Mouse (Mus musculus): Measurements from ENCODE around the gene 2310061I04Rik. TPM values are rescaled to one million over a fixed set of nuclear protein-coding genes. Genes with fewer than 3 reads are reported as not detected.

2310061I04Rik gene
- polyA plus RNA-seq, 1 experiment from 2014 or later = 34.6 TPM

DNA sequence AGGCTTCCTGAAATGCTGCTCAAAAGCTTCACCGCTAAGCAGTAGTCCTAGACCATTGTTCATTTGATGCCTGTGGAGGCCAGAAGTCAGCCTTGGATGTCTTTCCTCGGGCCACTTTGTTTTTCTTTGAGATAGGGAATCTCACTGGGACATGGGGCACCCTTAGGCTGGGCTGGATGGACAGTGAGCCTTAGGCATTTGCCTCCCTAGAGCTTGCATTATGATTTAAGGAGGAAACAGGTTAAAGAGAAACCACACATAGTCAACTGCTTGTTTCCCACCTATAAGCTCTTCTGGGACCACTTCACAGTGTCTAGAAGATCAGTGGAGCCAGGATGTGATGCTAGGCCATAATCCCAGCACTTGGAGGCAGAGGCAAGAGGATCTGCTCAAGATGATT lies 37.4 kb downstream of the 2310061I04Rik start:
- H3K36me3 ChIP-seq (ENCODE audit: control insufficient read depth, insufficient read depth) = peaks cover 14% of the 10 kb centered on the region
- H3K27me3 ChIP-seq (ENCODE audit: control insufficient read depth, insufficient read depth, low read length) = no peaks in the 10 kb centered on the region
- H3K9me3 ChIP-seq (replicated peaks; ENCODE audit: control insufficient read depth, low read length) = no peaks in the 10 kb centered on the region
- no peak overlapping the region for H3K9ac ChIP-seq (ENCODE audit: low read length)
- ATAC-seq (replicated peaks; ENCODE audit: extremely low read depth, insufficient read depth, low FRiP score) = no peak
- no peak overlapping the region for H3K27ac ChIP-seq (ENCODE audit: low read length)
- H3K4me2 ChIP-seq (ENCODE audit: low read depth, low read length) = no peak overlapping the region
- WGBS = 51% methylated on average over 2 of the region's 2 CpGs
- peaks cover 11% of the 10 kb centered on the region for H3K4me1 ChIP-seq (ENCODE audit: control insufficient read depth, insufficient read depth, low read length)
- no peak overlapping the region for H3K4me3 ChIP-seq (ENCODE audit: low read length)

DNA sequence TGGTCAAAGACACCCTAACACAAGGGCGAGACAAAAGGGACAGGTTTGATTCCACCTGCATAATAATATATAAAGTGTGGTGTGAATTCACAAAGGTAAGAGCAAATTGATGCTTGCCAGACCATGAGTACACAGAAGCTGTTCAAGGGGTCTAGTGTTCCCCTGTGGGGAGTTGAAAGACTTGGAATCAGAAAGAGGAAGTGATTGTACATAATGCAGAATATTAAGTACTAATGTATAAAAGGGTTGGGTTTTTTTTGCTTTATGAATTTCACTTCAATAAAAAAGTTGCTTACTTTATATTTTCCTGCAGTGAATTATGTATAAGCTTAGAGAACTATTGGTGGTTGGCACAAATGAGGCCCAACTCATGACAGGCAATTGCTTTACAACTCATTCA lies 37.9 kb downstream of the 2310061I04Rik start:
- 95% methylated on average over 1 of the region's 1 CpGs for WGBS
- H3K9ac ChIP-seq (ENCODE audit: low read length) = no peak overlapping the region
- H3K9me3 ChIP-seq (replicated peaks; ENCODE audit: control insufficient read depth, low read length) = no peaks in the 10 kb centered on the region
- no peak for ATAC-seq (replicated peaks; ENCODE audit: extremely low read depth, insufficient read depth, low FRiP score)
- no peak overlapping the region for H3K27ac ChIP-seq (ENCODE audit: low read length)
- no peaks in the 10 kb centered on the region for H3K27me3 ChIP-seq (ENCODE audit: control insufficient read depth, insufficient read depth, low read length)
- H3K4me2 ChIP-seq (ENCODE audit: low read depth, low read length) = no peak overlapping the region
- H3K36me3 ChIP-seq (ENCODE audit: control insufficient read depth, insufficient read depth) = peaks cover 16% of the 10 kb centered on the region
- peaks cover 9% of the 10 kb centered on the region for H3K4me1 ChIP-seq (ENCODE audit: control insufficient read depth, insufficient read depth, low read length)
- H3K4me3 ChIP-seq (ENCODE audit: low read length) = no peak overlapping the region

DNA sequence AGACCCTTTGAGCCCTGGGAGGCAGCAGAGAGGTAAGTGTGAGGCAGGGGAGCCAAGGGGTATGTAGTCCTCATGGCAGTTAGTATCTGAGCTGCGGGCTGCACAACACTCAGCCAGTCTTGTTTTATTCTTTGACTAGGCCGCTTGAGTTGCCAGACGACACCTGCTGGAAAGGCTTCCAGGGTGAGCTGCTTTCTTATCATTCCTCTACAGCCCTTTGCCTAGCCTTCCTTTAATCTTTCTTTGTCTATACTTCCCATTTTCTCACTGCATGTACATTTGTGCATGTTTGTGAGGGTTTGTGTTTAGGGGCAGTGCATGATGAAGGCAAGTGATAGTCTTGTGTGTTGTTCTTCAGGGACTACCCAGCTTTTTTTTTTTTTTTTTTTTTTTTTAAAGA lies 46.3 kb downstream of the 2310061I04Rik start:
- Histone ChIP-seq H3K36me3 (ENCODE audit: control insufficient read depth, insufficient read depth) (peaks cover 63% of the 10 kb centered on the region), H3K9ac (ENCODE audit: low read length) (no peak overlapping the region), H3K4me3 (ENCODE audit: low read length) (no peak overlapping the region), H3K27me3 (ENCODE audit: control insufficient read depth, insufficient read depth, low read length) (no peaks in the 10 kb centered on the region), H3K9me3 (replicated peaks; ENCODE audit: control insufficient read depth, low read length) (no peaks in the 10 kb centered on the region), H3K4me2 (ENCODE audit: low read depth, low read length) (no peak overlapping the region), H3K4me1 (ENCODE audit: control insufficient read depth, insufficient read depth, low read length) (peaks cover 4% of the 10 kb centered on the region; the same call in 1 of the 2 replicates), H3K27ac (ENCODE audit: low read length) (no peak overlapping the region)
- no peak for ATAC-seq (replicated peaks; ENCODE audit: extremely low read depth, insufficient read depth, low FRiP score)
- 85% methylated on average over 3 of the region's 3 CpGs for WGBS

DNA sequence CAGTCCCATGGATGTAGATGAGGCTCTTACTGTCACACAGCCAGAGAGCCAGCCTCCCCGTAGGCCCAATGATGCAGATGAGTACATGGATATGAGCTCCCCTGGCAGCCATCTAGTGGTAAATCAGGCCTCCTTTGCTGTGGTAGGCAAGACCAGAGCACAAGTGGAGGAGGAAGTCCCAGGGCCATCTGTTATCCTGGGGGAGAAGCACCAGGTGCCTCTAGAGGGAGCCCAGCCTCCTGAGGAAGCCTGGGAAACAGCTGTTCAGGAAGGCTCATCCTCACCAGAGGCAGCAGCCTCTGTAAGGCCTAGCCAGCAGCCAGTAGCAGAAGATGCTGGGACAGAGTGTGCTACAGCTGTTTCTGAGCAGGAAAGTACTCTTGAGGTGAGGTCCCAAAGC lies 49.1 kb downstream of the 2310061I04Rik start:
- H3K36me3 ChIP-seq (ENCODE audit: control insufficient read depth, insufficient read depth) = peaks cover 63% of the 10 kb centered on the region
- no peak for ATAC-seq (replicated peaks; ENCODE audit: extremely low read depth, insufficient read depth, low FRiP score)
- no peak overlapping the region for H3K4me3 ChIP-seq (ENCODE audit: low read length)
- H3K27me3 ChIP-seq (ENCODE audit: control insufficient read depth, insufficient read depth, low read length) = no peaks in the 10 kb centered on the region
- no peaks in the 10 kb centered on the region for H3K9me3 ChIP-seq (replicated peaks; ENCODE audit: control insufficient read depth, low read length)
- H3K9ac ChIP-seq (ENCODE audit: low read length) = no peak overlapping the region
- no peak overlapping the region for H3K4me2 ChIP-seq (ENCODE audit: low read depth, low read length)
- WGBS = 46% methylated on average over 1 of the region's 1 CpGs
- peaks cover 4% of the 10 kb centered on the region; the same call in 1 of the 2 replicates for H3K4me1 ChIP-seq (ENCODE audit: control insufficient read depth, insufficient read depth, low read length)
- no peak overlapping the region for H3K27ac ChIP-seq (ENCODE audit: low read length)

DNA sequence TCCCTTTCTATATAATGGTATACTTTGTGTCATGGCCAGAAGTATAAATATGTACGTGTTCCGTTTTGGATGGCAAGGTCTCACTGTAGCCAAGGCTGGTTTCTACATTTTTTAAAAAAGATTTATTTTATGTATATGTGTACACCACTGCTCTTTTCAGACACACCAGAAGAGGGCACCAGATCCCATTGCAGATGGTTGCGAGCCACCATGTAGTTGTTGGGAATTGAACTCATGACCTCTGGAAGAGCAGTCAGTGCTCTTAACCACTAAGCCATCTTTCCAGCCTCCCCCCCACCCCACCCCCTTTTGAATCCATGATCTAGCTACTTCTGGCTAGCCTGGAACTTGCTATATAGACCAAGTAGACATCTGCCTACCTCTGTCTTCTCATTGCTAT lies 53.7 kb downstream of the 2310061I04Rik start:
- WGBS = 93% methylated on average over 3 of the region's 3 CpGs

More for the DNA sequence above, 53.7 kb downstream of the 2310061I04Rik start:
- Histone ChIP-seq H3K4me1 (ENCODE audit: control insufficient read depth, insufficient read depth, low read length) (peaks cover 21% of the 10 kb centered on the region), H3K9me3 (replicated peaks; ENCODE audit: control insufficient read depth, low read length) (no peaks in the 10 kb centered on the region), H3K36me3 (ENCODE audit: control insufficient read depth, insufficient read depth) (peaks cover 28% of the 10 kb centered on the region), H3K9ac (ENCODE audit: low read length) (no peak overlapping the region), H3K4me2 (ENCODE audit: low read depth, low read length) (no peak overlapping the region), H3K27me3 (ENCODE audit: control insufficient read depth, insufficient read depth, low read length) (no peaks in the 10 kb centered on the region), H3K27ac (ENCODE audit: low read length) (no peak overlapping the region), H3K4me3 (ENCODE audit: low read length) (no peak overlapping the region)
- no peak for ATAC-seq (replicated peaks; ENCODE audit: extremely low read depth, insufficient read depth, low FRiP score)

MicroRNAs encoded within 50 kb of the gene (microRNA counts, 519-probe panel; counts per million panel counts)
- not detected for microRNA mmu-miR-1894-3p
- 2,119 counts per million, percentile 29 among the panel's probes with 10 or more counts for microRNA mmu-miR-1894-5p

Small RNA genes within 50 kb of the gene (microRNA-seq; reads per million reads assigned to microRNA genes)
- 2.0 reads per million, percentile 4 among the genes with 10 or more reads in this experiment for gene Gm28033
- gene Mir1894 = not detected

Other genes starting within 250 kb of the 2310061I04Rik start
- 12.8 and 17.1 TPM in 2 replicates for gene Vars2, start 229.8 kb downstream of the 2310061I04Rik start, polyA plus RNA-seq (2015; fragmentation: Nextera tagmentation; extraction: Ambion mirVana)
- gene Gtf2h4, start 223.7 kb downstream of the 2310061I04Rik start, polyA plus RNA-seq (2015; fragmentation: Nextera tagmentation; extraction: Ambion mirVana) = 29.6 and 30.8 TPM in 2 replicates
- gene Ddr1, start 192.8 kb downstream of the 2310061I04Rik start, polyA plus RNA-seq (2015; fragmentation: Nextera tagmentation; extraction: Ambion mirVana) = 110 and 129 TPM in 2 replicates
- gene Ier3, start 75.7 kb downstream of the 2310061I04Rik start, polyA plus RNA-seq (2015; fragmentation: Nextera tagmentation; extraction: Ambion mirVana) = 60.9 and 62.6 TPM in 2 replicates
- gene Flot1, start 74.2 kb downstream of the 2310061I04Rik start, polyA plus RNA-seq (2015; fragmentation: Nextera tagmentation; extraction: Ambion mirVana) = 119 and 134 TPM in 2 replicates
- gene Tubb5, start 59.1 kb downstream of the 2310061I04Rik start, polyA plus RNA-seq (2015; fragmentation: Nextera tagmentation; extraction: Ambion mirVana) = 634 and 654 TPM in 2 replicates
- 14.7 and 15.0 TPM in 2 replicates for gene Mdc1, start 55.9 kb downstream of the 2310061I04Rik start, polyA plus RNA-seq (2015; fragmentation: Nextera tagmentation; extraction: Ambion mirVana)
- gene Nrm, start 36.1 kb downstream of the 2310061I04Rik start, polyA plus RNA-seq (2015; fragmentation: Nextera tagmentation; extraction: Ambion mirVana) = 45.9 and 46.9 TPM in 2 replicates
- 19.6 and 20.1 TPM in 2 replicates for gene Ppp1r18, start 31.8 kb downstream of the 2310061I04Rik start, polyA plus RNA-seq (2015; fragmentation: Nextera tagmentation; extraction: Ambion mirVana)
- 27.4 and 29.2 TPM in 2 replicates for gene Dhx16, start 17.6 kb downstream of the 2310061I04Rik start, polyA plus RNA-seq (2015; fragmentation: Nextera tagmentation; extraction: Ambion mirVana)
- 41.1 and 45.5 TPM in 2 replicates for gene Atat1, start 12.6 kb upstream of the 2310061I04Rik start, polyA plus RNA-seq (2015; fragmentation: Nextera tagmentation; extraction: Ambion mirVana)
- 70.1 and 77.3 TPM in 2 replicates for gene Mrps18b, start 19.0 kb upstream of the 2310061I04Rik start, polyA plus RNA-seq (2015; fragmentation: Nextera tagmentation; extraction: Ambion mirVana)
- gene Ppp1r10, start 19.0 kb upstream of the 2310061I04Rik start, polyA plus RNA-seq (2015; fragmentation: Nextera tagmentation; extraction: Ambion mirVana) = 25.3 and 28.7 TPM in 2 replicates
- gene Abcf1, start 72.3 kb upstream of the 2310061I04Rik start, polyA plus RNA-seq (2015; fragmentation: Nextera tagmentation; extraction: Ambion mirVana) = 63.2 and 66.5 TPM in 2 replicates
- gene Gnl1, start 82.4 kb upstream of the 2310061I04Rik start, polyA plus RNA-seq (2015; fragmentation: Nextera tagmentation; extraction: Ambion mirVana) = 34.5 and 36.6 TPM in 2 replicates
- gene Prr3, start 82.8 kb upstream of the 2310061I04Rik start, polyA plus RNA-seq (2015; fragmentation: Nextera tagmentation; extraction: Ambion mirVana) = 13.5 and 15.6 TPM in 2 replicates
- 1.8 and 2.5 TPM in 2 replicates for gene H2-T24, start 123.1 kb upstream of the 2310061I04Rik start, polyA plus RNA-seq (2015; fragmentation: Nextera tagmentation; extraction: Ambion mirVana)
- gene H2-T23, start 135.4 kb upstream of the 2310061I04Rik start, polyA plus RNA-seq (2015; fragmentation: Nextera tagmentation; extraction: Ambion mirVana) = 9.6 and 19.7 TPM in 2 replicates
- 10.1 and 12.6 TPM in 2 replicates for gene H2-T22, start 145.3 kb upstream of the 2310061I04Rik start, polyA plus RNA-seq (2015; fragmentation: Nextera tagmentation; extraction: Ambion mirVana)
- gene Gm6034, start 145.5 kb upstream of the 2310061I04Rik start, polyA plus RNA-seq (2015; fragmentation: Nextera tagmentation; extraction: Ambion mirVana) = not detected in 2 replicates
- gene Gm11127, start 160.9 kb upstream of the 2310061I04Rik start, polyA plus RNA-seq (2015; fragmentation: Nextera tagmentation; extraction: Ambion mirVana) = 0.24 TPM in 1 of 2 replicates, not detected in the other
- 0.21 TPM in 1 of 2 replicates, not detected in the other for gene Gm19684, start 224.2 kb upstream of the 2310061I04Rik start, polyA plus RNA-seq (2015; fragmentation: Nextera tagmentation; extraction: Ambion mirVana)
- 0.22 and 0.39 TPM in 2 replicates for gene Gm7030, start 232.0 kb upstream of the 2310061I04Rik start, polyA plus RNA-seq (2015; fragmentation: Nextera tagmentation; extraction: Ambion mirVana)